In genomic region chr16:34440994-34441414, GRCm38 (mm10) we compare ENCODE assay signal across 8 mouse cellular contexts.
DNase-seq lines count a peak whose midpoint lies in the region; ATAC-seq lines count a peak whose summit lies in the region.

No protein-coding gene starts in this region.

- no peak overlapping the region for H3K4me3 ChIP-seq in neural tube, embryonic 11.5 days (ENCODE audit: low read depth, low read length)
- H3K4me3 ChIP-seq in forebrain, embryonic 12.5 days (replicated peaks) = no peak overlapping the region
- no peak overlapping the region for H3K4me3 ChIP-seq in heart, embryonic 16.5 days (ENCODE audit: low read length)
- no peak overlapping the region for H3K4me3 ChIP-seq in stomach, embryonic 14.5 days (ENCODE audit: low read depth, low read length)

- H3K4me2 ChIP-seq in neural tube, embryonic 11.5 days (ENCODE audit: low read depth) = no peak overlapping the region
- H3K4me2 ChIP-seq in forebrain, embryonic 12.5 days = no peak overlapping the region
- peak overlapping the region; percentile 10; the same call in 1 of the 2 replicates for H3K4me2 ChIP-seq in heart, embryonic 16.5 days (ENCODE audit: low read depth, low read length)
- no peak overlapping the region for H3K4me2 ChIP-seq in stomach, embryonic 14.5 days (replicated peaks; ENCODE audit: low read depth, low read length)

- H3K36me3 ChIP-seq in neural tube, embryonic 11.5 days (ENCODE audit: control insufficient read depth, insufficient read depth, low read length) = no peaks in the 10 kb centered on the region
- H3K36me3 ChIP-seq in forebrain, embryonic 12.5 days (replicated peaks) = no peaks in the 10 kb centered on the region
- no peaks in the 10 kb centered on the region for H3K36me3 ChIP-seq in heart, embryonic 16.5 days (ENCODE audit: control insufficient read depth, insufficient read depth)
- no peaks in the 10 kb centered on the region for H3K36me3 ChIP-seq in stomach, embryonic 14.5 days (ENCODE audit: control insufficient read depth, insufficient read depth, low read length)

- peak; percentile 56 for DNase-seq in neural tube, embryonic 11.5 days (ENCODE audit: low spot score)
- no peak for DNase-seq in neural tube, embryonic 10.5 days (ENCODE audit: extremely low spot score, low spot score)
- peak; percentile 91 for DNase-seq in kidney, postnatal 10 days
- peak; percentile 82 for DNase-seq in lung, postnatal 36 days
- DNase-seq in natural killer cell, adult 2 months (ENCODE audit: low spot score in 2 of 2) = no peak

- no peak overlapping the region for H3K9ac ChIP-seq in neural tube, embryonic 11.5 days (ENCODE audit: low read length)
- no peak overlapping the region for H3K9ac ChIP-seq in forebrain, embryonic 12.5 days
- H3K9ac ChIP-seq in heart, embryonic 16.5 days (ENCODE audit: low read length) = no peak overlapping the region
- no peak overlapping the region for H3K9ac ChIP-seq in stomach, embryonic 14.5 days (replicated peaks; ENCODE audit: low read depth, low read length)

- 38% methylated on average over 4 of the region's 4 CpGs for WGBS in neural tube, embryonic 11.5 days
- WGBS in forebrain, embryonic 12.5 days = 34% methylated on average over 4 of the region's 4 CpGs
- 12% methylated on average over 4 of the region's 4 CpGs for WGBS in heart, embryonic 16.5 days
- WGBS in stomach, embryonic 14.5 days = 19% methylated on average over 4 of the region's 4 CpGs

- no peak for ATAC-seq in neural tube, embryonic 11.5 days (ENCODE audit: insufficient read depth, low FRiP score, low TSS enrichment)
- peak; percentile 74; the same call in 1 of the 2 replicates for ATAC-seq in forebrain, embryonic 12.5 days (ENCODE audit: low FRiP score)
- ATAC-seq in heart, embryonic 16.5 days (replicated peaks; ENCODE audit: extremely low read depth, insufficient read depth, low FRiP score) = peak; percentile 93
- ATAC-seq in stomach, embryonic 14.5 days (ENCODE audit: insufficient number of reproducible peaks, insufficient read depth, low FRiP score, low read depth) = peak; percentile 93

- 0 out of 2 replicates have a peak overlapping the region, but pooled peaks have one; percentile 36 for H3K27ac ChIP-seq in neural tube, embryonic 11.5 days (ENCODE audit: low read depth, low read length)
- peak overlapping the region; percentile 72 for H3K27ac ChIP-seq in forebrain, embryonic 12.5 days
- peak overlapping the region; percentile 72 for H3K27ac ChIP-seq in heart, embryonic 16.5 days (ENCODE audit: low read length)
- peak overlapping the region; percentile 88 for H3K27ac ChIP-seq in stomach, embryonic 14.5 days (ENCODE audit: low read length)

- no peaks in the 10 kb centered on the region for H3K27me3 ChIP-seq in neural tube, embryonic 11.5 days (ENCODE audit: control insufficient read depth, insufficient read depth, low read length)
- no peaks in the 10 kb centered on the region for H3K27me3 ChIP-seq in forebrain, embryonic 12.5 days
- no peaks in the 10 kb centered on the region for H3K27me3 ChIP-seq in heart, embryonic 16.5 days (ENCODE audit: control insufficient read depth, insufficient read depth, low read length)
- no peaks in the 10 kb centered on the region for H3K27me3 ChIP-seq in stomach, embryonic 14.5 days (ENCODE audit: control insufficient read depth, insufficient read depth, low read length)

- 0 out of 2 replicates have a peak, but pooled peaks cover 6% of the 10 kb centered on the region for H3K4me1 ChIP-seq in neural tube, embryonic 11.5 days (ENCODE audit: control insufficient read depth, insufficient read depth, low read length)
- H3K4me1 ChIP-seq in forebrain, embryonic 12.5 days = peaks cover 19% of the 10 kb centered on the region
- H3K4me1 ChIP-seq in heart, embryonic 16.5 days (ENCODE audit: control insufficient read depth, insufficient read depth, low read length) = peaks cover 34% of the 10 kb centered on the region
- peaks cover 35% of the 10 kb centered on the region for H3K4me1 ChIP-seq in stomach, embryonic 14.5 days (ENCODE audit: control insufficient read depth, insufficient read depth, low read length)

- H3K9me3 ChIP-seq in neural tube, embryonic 11.5 days (ENCODE audit: control insufficient read depth, low read length) = no peaks in the 10 kb centered on the region
- no peaks in the 10 kb centered on the region for H3K9me3 ChIP-seq in forebrain, embryonic 12.5 days
- no peaks in the 10 kb centered on the region for H3K9me3 ChIP-seq in heart, embryonic 16.5 days (replicated peaks; ENCODE audit: control insufficient read depth, low read length)
- H3K9me3 ChIP-seq in stomach, embryonic 14.5 days (ENCODE audit: control insufficient read depth, low read depth, low read length) = no peaks in the 10 kb centered on the region

Comparison
In these comparisons a context has a peak if more than half of its experiments do, and no peak if none do; other contexts are left out.
1. DNase-seq: peak in neural tube, embryonic 11.5 days (single experiment), kidney, postnatal 10 days (single experiment) and lung, postnatal 36 days (single experiment); none in neural tube, embryonic 10.5 days (single experiment) and natural killer cell, adult 2 months (0 of 2).
2. H3K27ac ChIP-seq: peak in every context shown above with its lines; median percentile 88 in stomach, embryonic 14.5 days; 72 in forebrain, embryonic 12.5 days; 72 in heart, embryonic 16.5 days; 36 in neural tube, embryonic 11.5 days.